Mouse (Mus musculus) embryonic facial prominence, embryonic 10.5 days (tissue): ENCODE measurements around the gene Trim2. TPM values are rescaled to one million over a fixed set of nuclear protein-coding genes. Genes with fewer than 3 reads are reported as not detected.
A peak's percentile ranks its signal among the peaks of the same experiment; 100 is the strongest.

Experiments
- DNase-seq: peaks from one replicate; pipeline ENCODE4 v3.0.0-alpha.2; 2017; ENCODE audit warnings: low spot score
- H3K27ac ChIP-seq: fragments of 300-500 bp; sonication (generic); replicated peaks from 2 replicates; pipeline ENCODE4 v1.5.1; 2016; ENCODE audit warnings: mild to moderate bottlenecking
- H3K27me3 ChIP-seq: fragments of 300-500 bp; sonication (generic); replicated peaks from 2 replicates; pipeline ENCODE4 v1.6.1; 2016; ENCODE audit warnings: low read depth, mild to moderate bottlenecking; ENCODE audit not compliant: poor library complexity, severe bottlenecking
- H3K36me3 ChIP-seq: fragments of 300-500 bp; sonication (generic); replicated peaks from 2 replicates; pipeline ENCODE4 v1.6.1; 2016; ENCODE audit warnings: mild to moderate bottlenecking, moderate library complexity
- H3K4me1 ChIP-seq: fragments of 300-500 bp; sonication (generic); 2 replicates; pipeline ENCODE4 v1.6.1; 2016
- H3K4me3 ChIP-seq: fragments of 300-500 bp; sonication (generic); 2 replicates; pipeline ENCODE4 v1.5.1; 2016; ENCODE audit warnings: mild to moderate bottlenecking, moderate library complexity
- H3K9me3 ChIP-seq: fragments of 300-500 bp; sonication (generic); 2 replicates; pipeline ENCODE4 v1.6.1; 2016; ENCODE audit warnings: mild to moderate bottlenecking
- WGBS: fragments of 180-500 bp; shearing (Covaris S2); methylation state at CpG from one replicate; pipeline ENCODE4 v1.1.7; 2016; 5-methylcytosine and 5-hydroxymethylcytosine counted together
- polyA plus RNA-seq: library from polyadenylated mRNA; unstranded; fragments of >200 nt; fragmentation: Nextera tagmentation; extraction: Ambion mirVana; gene quantifications from 2 replicates; pipeline ENCODE4 v1.2.1, GENCODE M21; 2016

Trim2 gene
- polyA plus RNA-seq, 1 experiment from 2014 or later = 31.0 TPM

GRCm38 (mm10) chr3:84220748-84221147 is 85.9 kb downstream of the Trim2 start:
- peak; percentile 76 for DNase-seq
- Histone ChIP-seq H3K27me3 (no peaks in the 10 kb centered on the region), H3K9me3 (no peaks in the 10 kb centered on the region), H3K4me3 (peak overlapping the region; percentile 63), H3K36me3 (no peaks in the 10 kb centered on the region), H3K4me1 (peaks cover 52% of the 10 kb centered on the region), H3K27ac (peak overlapping the region; percentile 82)
- under 1% methylated on average over 11 of the region's 11 CpGs for WGBS

GRCm38 (mm10) chr3:84220326-84220725 is 86.4 kb downstream of the Trim2 start:
- Histone ChIP-seq H3K27ac (peak overlapping the region; percentile 82), H3K36me3 (no peaks in the 10 kb centered on the region), H3K4me3 (peak overlapping the region; percentile 63), H3K27me3 (no peaks in the 10 kb centered on the region; the same call in 1 of the 2 replicates), H3K9me3 (no peaks in the 10 kb centered on the region), H3K4me1 (peaks cover 55% of the 10 kb centered on the region)
- WGBS = 0% methylated on average over 9 of the region's 9 CpGs
- no peak for DNase-seq

- 5% methylated on average over 9 of the region's 9 CpGs for WGBS
- peak overlapping the region; percentile 82 for H3K27ac ChIP-seq
- no peaks in the 10 kb centered on the region for H3K9me3 ChIP-seq
- peaks cover 59% of the 10 kb centered on the region for H3K4me1 ChIP-seq
- H3K36me3 ChIP-seq = no peaks in the 10 kb centered on the region
- DNase-seq = peak; percentile 37
- H3K4me3 ChIP-seq = peak overlapping the region; percentile 63
- H3K27me3 ChIP-seq = no peaks in the 10 kb centered on the region; the same call in 1 of the 2 replicates
Measured at GRCm38 (mm10) chr3:84219720-84220273, 86.9 kb downstream of the Trim2 start.

- peak overlapping the region; percentile 63 for H3K4me3 ChIP-seq
Measured at GRCm38 (mm10) chr3:84219166-84219710, 87.4 kb downstream of the Trim2 start.

GRCm38 (mm10) chr3:84218498-84218897 is 88.2 kb downstream of the Trim2 start:
- H3K4me1 ChIP-seq = peaks cover 59% of the 10 kb centered on the region
- peak overlapping the region; percentile 8; the same call in 1 of the 2 replicates for H3K4me3 ChIP-seq
- H3K9me3 ChIP-seq = no peaks in the 10 kb centered on the region
- no peaks in the 10 kb centered on the region; the same call in 1 of the 2 replicates for H3K27me3 ChIP-seq
- no peak for DNase-seq
- H3K36me3 ChIP-seq = no peaks in the 10 kb centered on the region
- H3K27ac ChIP-seq = no peak overlapping the region; the same call in 1 of the 2 replicates
- 61% methylated on average over 2 of the region's 2 CpGs for WGBS

More at GRCm38 (mm10) chr3:84219166-84219710, 87.4 kb downstream of the Trim2 start:
- WGBS = 26% methylated on average over 2 of the region's 2 CpGs
- peaks cover 59% of the 10 kb centered on the region for H3K4me1 ChIP-seq
- DNase-seq = no peak
- no peaks in the 10 kb centered on the region for H3K9me3 ChIP-seq
- no peaks in the 10 kb centered on the region for H3K36me3 ChIP-seq
- H3K27ac ChIP-seq = no peak overlapping the region; the same call in 1 of the 2 replicates
- H3K27me3 ChIP-seq = no peaks in the 10 kb centered on the region; the same call in 1 of the 2 replicates

- Histone ChIP-seq H3K9me3 (no peaks in the 10 kb centered on the region), H3K27me3 (no peaks in the 10 kb centered on the region; the same call in 1 of the 2 replicates), H3K27ac (peak overlapping the region; percentile 35), H3K4me1 (peaks cover 59% of the 10 kb centered on the region), H3K36me3 (no peaks in the 10 kb centered on the region), H3K4me3 (peak overlapping the region; percentile 8; the same call in 1 of the 2 replicates)
- WGBS = 38% methylated on average over 4 of the region's 4 CpGs
- no peak for DNase-seq
Measured at GRCm38 (mm10) chr3:84217961-84218351, 88.7 kb downstream of the Trim2 start.

- no peak for DNase-seq
- H3K4me3 ChIP-seq = peak overlapping the region; percentile 8; the same call in 1 of the 2 replicates
- 57% methylated on average over 12 of the region's 12 CpGs for WGBS
- peaks cover 59% of the 10 kb centered on the region for H3K4me1 ChIP-seq
- no peaks in the 10 kb centered on the region for H3K9me3 ChIP-seq
- H3K27ac ChIP-seq = peak overlapping the region; percentile 35
- no peaks in the 10 kb centered on the region; the same call in 1 of the 2 replicates for H3K27me3 ChIP-seq
- H3K36me3 ChIP-seq = no peaks in the 10 kb centered on the region
Measured at GRCm38 (mm10) chr3:84217118-84217960, 89.3 kb downstream of the Trim2 start.

GRCm38 (mm10) chr3:84215743-84216360 is 90.8 kb downstream of the Trim2 start:
- WGBS = 75% methylated on average over 15 of the region's 15 CpGs
- H3K36me3 ChIP-seq = no peaks in the 10 kb centered on the region
- no peak overlapping the region for H3K4me3 ChIP-seq
- H3K9me3 ChIP-seq = no peaks in the 10 kb centered on the region
- DNase-seq = no peak
- peaks cover 55% of the 10 kb centered on the region for H3K4me1 ChIP-seq
- H3K27me3 ChIP-seq = no peaks in the 10 kb centered on the region; the same call in 1 of the 2 replicates
- no peak overlapping the region for H3K27ac ChIP-seq

GRCm38 (mm10) chr3:84215253-84215652 is 91.4 kb downstream of the Trim2 start:
- DNase-seq = no peak
- no peaks in the 10 kb centered on the region for H3K9me3 ChIP-seq

GRCm38 (mm10) chr3:84214501-84214900 is 92.2 kb downstream of the Trim2 start:
- Histone ChIP-seq H3K27ac (no peak overlapping the region), H3K4me3 (no peak overlapping the region), H3K27me3 (no peaks in the 10 kb centered on the region; the same call in 1 of the 2 replicates), H3K9me3 (no peaks in the 10 kb centered on the region), H3K36me3 (peaks cover 7% of the 10 kb centered on the region), H3K4me1 (peaks cover 43% of the 10 kb centered on the region)
- 85% methylated on average over 6 of the region's 6 CpGs for WGBS
- DNase-seq = no peak

More at GRCm38 (mm10) chr3:84215253-84215652, 91.4 kb downstream of the Trim2 start:
- WGBS = 69% methylated on average over 9 of the region's 9 CpGs
- H3K4me3 ChIP-seq = no peak overlapping the region
- H3K27ac ChIP-seq = no peak overlapping the region
- H3K27me3 ChIP-seq = no peaks in the 10 kb centered on the region; the same call in 1 of the 2 replicates
- peaks cover 50% of the 10 kb centered on the region for H3K4me1 ChIP-seq
- no peaks in the 10 kb centered on the region for H3K36me3 ChIP-seq

- Histone ChIP-seq H3K27me3 (no peaks in the 10 kb centered on the region; the same call in 1 of the 2 replicates), H3K9me3 (no peaks in the 10 kb centered on the region), H3K4me1 (peaks cover 14% of the 10 kb centered on the region), H3K4me3 (no peak overlapping the region), H3K36me3 (peaks cover 36% of the 10 kb centered on the region), H3K27ac (no peak overlapping the region)
- no peak for DNase-seq
- 90% methylated on average over 7 of the region's 7 CpGs for WGBS
Measured at GRCm38 (mm10) chr3:84211340-84211875, 95.3 kb downstream of the Trim2 start.
